Mouse (Mus musculus) retina, postnatal 7 days (tissue): ENCODE data around the gene Gm13275.
"Not testable (repeated sequence)": the region's sequence is repeated elsewhere in the genome, so short reads cannot be mapped to it uniquely, and the experiment has no call there.

Source experiments
- DNase-seq: peaks from one replicate; pipeline ENCODE4 v3.0.0-alpha.2; 2012; ENCODE audit warnings: low read depth, low spot score

Gene Gm13275

DNA sequence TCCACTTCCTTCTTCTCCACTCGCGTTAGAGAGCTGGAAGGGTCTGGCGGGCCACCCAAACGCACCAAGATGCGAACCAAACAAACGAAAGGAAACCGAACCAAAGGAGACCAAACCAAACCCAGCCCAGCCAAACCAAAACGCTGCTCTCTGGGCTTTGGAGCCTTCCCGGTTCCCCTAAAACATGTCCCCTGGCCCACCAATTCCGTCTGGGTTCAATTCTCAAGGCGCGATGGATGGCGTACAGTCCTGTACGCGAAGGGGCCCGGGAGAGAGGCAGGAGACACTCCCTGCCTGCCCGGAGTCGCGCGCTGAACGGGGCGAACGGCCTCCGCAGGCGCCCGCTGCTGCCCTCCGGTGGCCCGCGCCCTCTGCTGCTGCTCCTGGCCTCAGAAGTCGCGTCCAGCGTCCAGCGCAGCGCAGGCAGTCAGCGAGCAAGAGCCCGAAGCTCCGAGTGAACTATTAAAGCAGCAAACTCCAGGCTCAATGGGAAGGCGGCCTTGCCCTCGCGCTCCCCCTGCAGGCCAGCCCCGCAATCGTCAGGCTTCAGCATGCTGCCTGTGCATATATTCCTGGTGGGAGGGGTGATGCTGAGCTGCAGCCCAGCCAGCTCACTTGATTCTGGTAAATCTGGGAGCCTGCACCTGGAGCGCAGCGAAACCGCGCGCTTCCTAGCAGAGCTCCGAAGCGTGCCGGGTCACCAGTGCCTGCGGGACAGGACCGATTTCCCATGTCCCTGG is at the start of gene Gm13275:
Gene Gm13275 (plus strand): TSS at position 552 of the 740 bp plus-strand sequence.
- not testable (repeated sequence) for DNase-seq

DNA sequence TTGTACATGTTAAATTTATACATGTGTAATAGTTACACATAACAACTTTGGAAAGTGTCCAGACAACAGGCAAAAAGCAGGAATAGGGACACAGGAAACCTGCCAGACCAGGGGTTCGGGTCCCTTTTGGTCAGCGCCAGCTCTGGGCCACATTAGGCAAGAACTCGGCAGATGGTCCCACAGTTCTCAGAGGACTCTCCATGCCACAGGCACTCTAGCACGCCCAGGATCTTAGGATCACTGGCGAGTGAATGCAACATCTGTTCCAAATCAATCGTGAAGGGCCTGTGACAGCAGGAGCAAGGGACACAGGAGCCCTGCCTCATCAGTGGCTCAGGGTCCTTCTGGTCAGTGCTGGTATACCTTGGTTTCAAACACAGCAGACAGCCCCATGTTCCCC is 44.4 kb upstream of the Gm13275 start:
- DNase-seq: no peak

DNA sequence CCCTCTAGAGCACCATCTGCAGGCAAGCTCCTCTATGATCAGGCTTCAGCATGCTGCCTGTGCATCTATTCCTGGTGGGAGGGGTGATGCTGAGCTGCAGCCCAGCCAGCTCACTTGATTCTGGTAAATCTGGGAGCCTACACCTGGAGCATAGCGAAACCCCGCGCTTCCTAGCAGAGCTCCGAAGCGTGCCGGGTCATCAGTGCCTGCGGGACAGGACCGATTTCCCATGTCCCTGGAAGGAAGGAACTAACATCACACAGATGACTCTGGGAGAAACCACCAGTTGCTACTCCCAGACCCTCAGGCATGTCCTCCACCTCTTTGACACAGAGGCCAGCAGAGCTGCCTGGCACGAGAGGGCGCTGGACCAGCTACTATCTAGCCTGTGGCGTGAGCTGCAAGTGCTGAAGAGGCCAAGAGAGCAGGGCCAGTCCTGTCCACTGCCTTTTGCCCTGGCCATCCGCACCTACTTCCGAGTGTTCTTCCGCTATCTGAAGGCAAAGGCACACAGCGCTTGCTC is 39.4 kb upstream of the Gm13275 start, which contains the start of gene Gm13271:
Gene Gm13271 (plus strand): TSS at position 51 of the 523 bp plus-strand sequence.
- not testable (repeated sequence) for DNase-seq

DNA sequence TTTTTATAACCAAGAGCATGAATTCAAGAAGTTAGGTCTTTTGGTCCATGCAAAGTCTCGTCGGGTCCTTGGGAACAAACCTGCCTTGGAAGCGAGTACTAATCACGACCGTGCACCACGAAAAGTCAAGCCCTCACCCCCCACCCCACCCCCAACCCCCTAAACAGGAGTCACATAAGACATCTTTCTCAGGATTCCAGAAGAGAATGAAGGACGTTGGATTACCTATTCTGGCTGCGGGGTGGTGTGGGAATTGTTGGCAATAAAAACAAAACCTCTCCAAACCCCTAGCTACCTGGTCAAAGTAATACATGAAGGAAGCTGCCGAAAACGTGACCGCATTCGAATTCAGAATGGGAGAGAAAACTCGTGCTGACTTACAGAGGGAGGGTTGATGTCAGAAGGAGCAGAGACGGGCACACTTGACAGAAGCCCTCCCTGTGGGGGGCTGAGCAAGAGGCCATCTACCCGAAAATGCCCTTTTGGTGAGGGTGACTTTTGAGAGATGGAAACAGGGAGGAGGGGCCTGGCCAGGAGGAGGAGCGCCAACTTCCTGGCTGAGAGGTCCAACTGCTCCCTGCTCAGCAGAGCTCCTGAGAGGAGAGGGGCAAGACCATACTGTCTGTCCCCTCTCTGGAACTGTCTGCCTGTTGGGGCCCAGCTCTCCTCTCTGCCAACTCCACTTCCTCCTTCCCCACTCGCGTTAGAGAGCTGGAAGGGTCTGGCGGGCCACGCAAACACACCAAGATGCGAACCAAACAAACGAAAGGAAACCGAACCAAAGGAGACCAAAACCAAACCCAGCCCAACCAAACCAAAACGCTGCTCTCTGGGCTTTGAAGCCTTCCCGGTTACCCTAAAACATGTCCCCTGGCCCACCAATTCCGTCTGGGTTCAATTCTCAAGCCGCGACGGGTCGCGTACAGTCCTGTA is 37.4 kb upstream of the Gm13275 start:
- DNase-seq: not testable (repeated sequence)

DNA sequence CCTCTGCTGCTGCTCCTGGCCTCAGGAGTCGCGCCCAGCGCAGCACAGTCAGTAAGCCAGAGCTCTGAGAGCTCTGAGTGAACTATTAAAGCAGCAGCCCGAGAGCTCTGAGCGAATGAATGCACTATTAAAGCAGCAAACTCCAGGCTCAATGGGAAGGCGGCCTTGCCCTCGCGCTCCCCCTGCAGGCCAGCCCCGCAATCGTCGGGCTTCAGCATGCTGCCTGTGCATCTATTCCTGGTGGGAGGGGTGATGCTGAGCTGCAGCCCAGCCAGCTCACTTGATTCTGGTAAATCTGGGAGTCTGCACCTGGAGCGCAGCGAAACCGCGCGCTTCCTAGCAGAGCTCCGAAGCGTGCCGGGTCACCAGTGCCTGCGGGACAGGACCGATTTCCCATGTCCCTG is 36.7 kb upstream of the Gm13275 start:
- peak; percentile 80 for DNase-seq

DNA sequence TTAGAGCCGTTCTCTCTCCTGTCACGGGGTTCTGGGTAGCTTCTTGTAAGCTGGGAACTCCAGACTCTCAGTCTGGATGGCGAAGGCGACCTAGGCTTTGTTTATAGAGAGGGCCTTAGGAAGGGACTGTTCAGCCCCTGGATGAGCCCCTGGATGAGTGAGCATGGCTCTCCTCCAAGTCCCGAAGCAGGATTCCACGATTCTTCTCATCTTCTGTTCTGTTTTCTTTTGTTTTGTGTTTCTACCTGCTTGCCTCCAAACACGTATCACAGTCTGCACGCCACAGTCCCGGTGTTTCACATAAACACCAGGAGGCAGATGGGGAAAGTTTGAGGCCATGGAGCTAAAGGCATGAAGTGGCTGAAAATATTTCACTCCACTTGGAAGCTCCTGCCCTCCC is 35.5 kb upstream of the Gm13275 start:
- not testable (repeated sequence) for DNase-seq

DNA sequence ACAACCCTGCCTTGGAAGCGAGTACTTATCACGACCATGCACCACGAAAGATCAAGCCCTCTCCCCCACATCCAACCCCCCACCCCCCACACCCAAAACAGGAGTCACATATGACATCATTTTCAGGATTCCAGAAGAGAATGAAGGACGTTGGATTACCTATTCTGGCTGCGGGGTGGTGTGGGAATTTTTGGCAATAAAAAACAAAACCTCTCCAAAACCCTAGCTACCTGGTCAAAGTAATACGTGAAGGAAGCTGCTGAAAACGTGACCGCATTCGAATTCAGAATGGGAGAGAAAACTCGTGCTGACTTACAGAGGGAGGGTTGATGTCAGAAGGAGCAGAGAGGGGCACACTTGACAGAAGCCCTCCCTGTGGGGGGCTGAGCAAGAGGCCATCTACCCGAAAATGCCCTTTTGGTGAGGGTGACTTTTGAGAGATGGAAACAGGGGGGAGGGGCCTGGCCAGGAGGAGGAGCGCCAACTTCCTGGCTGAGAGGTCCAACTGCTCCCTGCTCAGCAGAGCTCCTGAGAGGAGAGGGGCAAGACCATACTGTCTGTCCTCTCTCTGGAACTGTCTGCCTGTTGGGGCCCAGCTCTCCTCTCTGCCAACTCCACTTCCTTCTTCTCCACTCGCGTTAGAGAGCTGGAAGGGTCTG is 34.5 kb upstream of the Gm13275 start, which contains the start of gene Gm13283:
Gene Gm13283 (plus strand): TSS at position 510 of the 659 bp plus-strand sequence.
- DNase-seq: not testable (repeated sequence)

DNA sequence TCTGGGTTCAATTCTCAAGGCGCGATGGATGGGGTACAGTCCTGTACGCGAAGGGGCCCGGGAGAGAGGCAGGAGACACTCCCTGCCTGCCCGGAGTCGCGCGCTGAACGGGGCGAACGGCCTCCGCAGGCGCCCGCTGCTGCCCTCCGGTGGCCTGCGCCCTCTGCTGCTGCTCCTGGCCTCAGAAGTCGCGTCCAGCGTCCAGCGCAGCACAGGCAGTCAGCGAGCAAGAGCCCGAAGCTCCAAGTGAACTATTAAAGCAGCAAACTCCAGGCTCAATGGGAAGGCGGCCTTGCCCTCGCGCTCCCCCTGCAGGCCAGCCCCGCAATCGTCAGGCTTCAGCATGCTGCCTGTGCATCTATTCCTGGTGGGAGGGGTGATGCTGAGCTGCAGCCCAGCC is 33.9 kb upstream of the Gm13275 start:
- DNase-seq: peak; percentile 75

DNA sequence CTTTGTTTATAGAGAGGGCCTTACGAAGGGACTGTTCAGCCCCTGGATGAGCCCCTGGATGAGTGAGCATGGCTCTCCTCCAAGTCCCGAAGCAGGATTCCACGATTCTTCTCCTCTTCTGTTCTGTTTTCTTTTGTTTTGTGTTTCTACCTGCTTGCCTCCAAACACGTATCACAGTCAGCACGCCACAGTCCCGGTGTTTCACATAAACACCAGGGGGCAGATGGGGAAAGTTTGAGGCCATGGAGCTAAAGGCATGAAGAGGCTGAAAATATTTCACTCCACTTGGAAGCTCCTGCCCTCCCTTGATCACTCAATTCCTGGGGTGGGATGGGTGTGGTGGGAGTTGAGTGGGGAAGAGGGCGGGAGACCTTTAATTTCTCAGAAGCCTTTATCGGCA is 32.5 kb upstream of the Gm13275 start:
- DNase-seq: not testable (repeated sequence)

DNA sequence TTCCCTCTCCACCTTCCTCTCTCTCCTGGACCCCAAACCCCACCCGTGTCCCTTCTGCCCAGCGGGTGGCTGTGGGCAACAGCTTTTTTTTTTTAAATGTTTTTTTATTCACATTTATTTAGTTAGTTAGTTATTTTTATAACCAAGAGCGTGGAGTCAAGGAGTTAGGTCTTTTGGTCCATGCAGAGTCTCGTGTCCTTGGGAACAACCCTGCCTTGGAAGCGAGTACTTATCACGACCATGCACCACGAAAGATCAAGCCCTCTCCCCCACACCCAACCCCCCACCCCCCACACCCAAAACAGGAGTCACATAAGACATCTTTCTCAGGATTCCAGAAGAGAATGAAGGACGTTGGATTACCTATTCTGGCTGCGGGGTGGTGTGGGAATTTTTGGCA is 31.9 kb upstream of the Gm13275 start:
- DNase-seq: not testable (repeated sequence)

DNA sequence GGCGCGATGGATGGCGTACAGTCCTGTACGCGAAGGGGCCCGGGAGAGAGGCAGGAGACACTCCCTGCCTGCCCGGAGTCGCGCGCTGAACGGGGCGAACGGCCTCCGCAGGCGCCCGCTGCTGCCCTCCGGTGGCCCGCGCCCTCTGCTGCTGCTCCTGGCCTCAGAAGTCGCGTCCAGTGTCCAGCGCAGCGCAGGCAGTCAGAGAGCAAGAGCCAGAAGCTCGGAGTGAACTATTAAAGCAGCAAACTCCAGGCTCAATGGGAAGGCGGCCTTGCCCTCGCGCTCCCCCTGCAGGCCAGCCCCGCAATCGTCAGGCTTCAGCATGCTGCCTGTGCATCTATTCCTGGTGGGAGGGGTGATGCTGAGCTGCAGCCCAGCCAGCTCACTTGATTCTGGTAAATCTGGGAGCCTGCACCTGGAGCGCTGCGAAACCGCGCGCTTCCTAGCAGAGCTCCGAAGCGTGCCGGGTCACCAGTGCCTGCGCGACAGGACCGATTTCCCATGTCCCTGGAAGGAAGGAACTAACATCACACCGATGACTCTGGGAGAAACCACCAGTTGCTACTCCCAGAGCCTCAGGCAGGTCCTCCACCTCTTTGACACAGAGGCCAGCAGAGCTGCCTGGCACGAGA is 30.8 kb upstream of the Gm13275 start:
- DNase-seq: peak; percentile 43

DNA sequence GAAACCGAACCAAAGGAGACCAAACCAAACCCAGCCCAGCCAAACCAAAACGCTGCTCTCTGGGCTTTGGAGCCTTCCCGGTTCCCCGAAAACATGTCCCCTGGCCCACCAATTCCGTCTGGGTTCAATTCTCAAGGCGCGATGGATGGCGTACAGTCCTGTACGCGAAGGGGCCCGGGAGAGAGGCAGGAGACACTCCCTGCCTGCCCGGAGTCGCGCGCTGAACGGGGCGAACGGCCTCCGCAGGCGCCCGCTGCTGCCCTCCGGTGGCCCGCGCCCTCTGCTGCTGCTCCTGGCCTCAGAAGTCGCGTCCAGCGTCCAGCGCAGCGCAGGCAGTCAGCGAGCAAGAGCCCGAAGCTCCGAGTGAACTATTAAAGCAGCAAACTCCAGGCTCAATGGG is 20.8 kb upstream of the Gm13275 start, which contains the start of gene Gm13290:
Gene Gm13290 (plus strand): TSS at position 301 of the 400 bp plus-strand sequence.
- not testable (repeated sequence) for DNase-seq

DNA sequence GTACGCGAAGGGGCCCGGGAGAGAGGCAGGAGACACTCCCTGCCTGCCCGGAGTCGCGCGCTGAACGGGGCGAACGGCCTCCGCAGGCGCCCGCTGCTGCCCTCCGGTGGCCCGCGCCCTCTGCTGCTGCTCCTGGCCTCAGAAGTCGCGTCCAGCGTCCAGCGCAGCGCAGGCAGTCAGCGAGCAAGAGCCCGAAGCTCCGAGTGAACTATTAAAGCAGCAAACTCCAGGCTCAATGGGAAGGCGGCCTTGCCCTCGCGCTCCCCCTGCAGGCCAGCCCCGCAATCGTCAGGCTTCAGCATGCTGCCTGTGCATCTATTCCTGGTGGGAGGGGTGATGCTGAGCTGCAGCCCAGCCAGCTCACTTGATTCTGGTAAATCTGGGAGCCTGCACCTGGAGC is 17.7 kb upstream of the Gm13275 start, which contains the start of gene Gm13289:
Gene Gm13289 (plus strand): TSS at position 301 of the 400 bp plus-strand sequence.
- not testable (repeated sequence) for DNase-seq

DNA sequence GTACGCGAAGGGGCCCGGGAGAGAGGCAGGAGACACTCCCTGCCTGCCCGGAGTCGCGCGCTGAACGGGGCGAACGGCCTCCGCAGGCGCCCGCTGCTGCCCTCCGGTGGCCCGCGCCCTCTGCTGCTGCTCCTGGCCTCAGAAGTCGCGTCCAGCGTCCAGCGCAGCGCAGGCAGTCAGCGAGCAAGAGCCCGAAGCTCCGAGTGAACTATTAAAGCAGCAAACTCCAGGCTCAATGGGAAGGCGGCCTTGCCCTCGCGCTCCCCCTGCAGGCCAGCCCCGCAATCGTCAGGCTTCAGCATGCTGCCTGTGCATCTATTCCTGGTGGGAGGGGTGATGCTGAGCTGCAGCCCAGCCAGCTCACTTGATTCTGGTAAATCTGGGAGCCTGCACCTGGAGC is 14.7 kb upstream of the Gm13275 start, which contains the start of gene Gm13272:
Gene Gm13272 (plus strand): TSS at position 301 of the 400 bp plus-strand sequence.
- DNase-seq: not testable (repeated sequence)

DNA sequence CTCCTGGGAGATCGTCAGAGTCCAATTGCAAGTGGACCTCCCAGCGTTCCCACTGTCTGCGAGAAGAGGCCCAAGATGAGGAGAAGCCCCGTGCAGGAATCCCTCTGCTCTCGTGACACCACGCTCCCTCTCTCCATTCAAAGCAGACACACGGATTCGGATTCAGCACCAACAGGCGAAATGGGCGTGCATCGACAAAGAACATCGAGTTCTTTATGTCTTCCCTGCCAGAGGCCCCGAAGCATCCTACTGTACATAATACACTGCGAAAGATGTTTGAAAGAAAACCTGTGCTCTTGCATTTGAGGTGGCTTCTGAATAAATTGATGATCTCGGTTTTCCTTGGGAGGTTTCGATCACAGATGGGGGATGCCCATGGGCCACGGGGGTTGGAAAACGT is 14.0 kb upstream of the Gm13275 start:
- DNase-seq: not testable (repeated sequence)

DNA sequence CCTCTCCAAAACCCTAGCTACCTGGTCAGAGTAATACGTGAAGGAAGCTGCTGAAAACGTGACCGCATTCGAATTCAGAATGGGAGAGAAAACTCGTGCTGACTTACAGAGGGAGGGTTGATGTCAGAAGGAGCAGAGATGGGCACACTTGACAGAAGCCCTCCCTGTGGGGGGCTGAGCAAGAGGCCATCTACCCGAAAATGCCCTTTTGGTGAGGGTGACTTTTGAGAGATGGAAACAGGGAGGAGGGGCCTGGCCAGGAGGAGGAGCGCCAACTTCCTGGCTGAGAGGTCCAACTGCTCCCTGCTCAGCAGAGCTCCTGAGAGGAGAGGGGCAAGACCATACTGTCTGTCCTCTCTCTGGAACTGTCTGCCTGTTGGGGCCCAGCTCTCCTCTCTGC is 12.5 kb upstream of the Gm13275 start, which contains the start of gene Ifnz:
Gene Ifnz (plus strand): TSS at position 301 of the 400 bp plus-strand sequence.
- not testable (repeated sequence) for DNase-seq

DNA sequence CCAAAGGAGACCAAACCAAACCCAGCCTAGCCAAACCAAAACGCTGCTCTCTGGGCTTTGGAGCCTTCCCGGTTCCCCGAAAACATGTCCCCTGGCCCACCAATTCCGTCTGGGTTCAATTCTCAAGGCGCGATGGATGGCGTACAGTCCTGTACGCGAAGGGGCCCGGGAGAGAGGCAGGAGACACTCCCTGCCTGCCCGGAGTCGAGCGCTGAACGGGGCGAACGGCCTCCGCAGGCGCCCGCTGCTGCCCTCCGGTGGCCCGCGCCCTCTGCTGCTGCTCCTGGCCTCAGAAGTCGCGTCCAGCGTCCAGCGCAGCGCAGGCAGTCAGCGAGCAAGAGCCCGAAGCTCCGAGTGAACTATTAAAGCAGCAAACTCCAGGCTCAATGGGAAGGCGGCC is 12.0 kb upstream of the Gm13275 start:
- not testable (repeated sequence) for DNase-seq

DNA sequence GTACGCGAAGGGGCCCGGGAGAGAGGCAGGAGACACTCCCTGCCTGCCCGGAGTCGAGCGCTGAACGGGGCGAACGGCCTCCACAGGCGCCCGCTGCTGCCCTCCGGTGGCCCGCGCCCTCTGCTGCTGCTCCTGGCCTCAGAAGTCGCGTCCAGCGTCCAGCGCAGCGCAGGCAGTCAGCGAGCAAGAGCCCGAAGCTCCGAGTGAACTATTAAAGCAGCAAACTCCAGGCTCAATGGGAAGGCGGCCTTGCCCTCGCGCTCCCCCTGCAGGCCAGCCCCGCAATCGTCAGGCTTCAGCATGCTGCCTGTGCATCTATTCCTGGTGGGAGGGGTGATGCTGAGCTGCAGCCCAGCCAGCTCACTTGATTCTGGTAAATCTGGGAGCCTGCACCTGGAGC is 8.9 kb upstream of the Gm13275 start, which contains the start of gene Gm13276:
Gene Gm13276 (plus strand): TSS at position 301 of the 400 bp plus-strand sequence.
- not testable (repeated sequence) for DNase-seq

DNA sequence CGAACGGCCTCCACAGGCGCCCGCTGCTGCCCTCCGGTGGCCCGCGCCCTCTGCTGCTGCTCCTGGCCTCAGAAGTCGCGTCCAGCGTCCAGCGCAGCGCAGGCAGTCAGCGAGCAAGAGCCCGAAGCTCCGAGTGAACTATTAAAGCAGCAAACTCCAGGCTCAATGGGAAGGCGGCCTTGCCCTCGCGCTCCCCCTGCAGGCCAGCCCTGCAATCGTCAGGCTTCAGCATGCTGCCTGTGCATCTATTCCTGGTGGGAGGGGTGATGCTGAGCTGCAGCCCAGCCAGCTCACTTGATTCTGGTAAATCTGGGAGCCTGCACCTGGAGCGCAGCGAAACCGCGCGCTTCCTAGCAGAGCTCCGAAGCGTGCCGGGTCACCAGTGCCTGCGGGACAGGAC is 5.9 kb upstream of the Gm13275 start, which contains the start of gene Gm13277:
Gene Gm13277 (plus strand): TSS at position 231 of the 400 bp plus-strand sequence.
- DNase-seq: not testable (repeated sequence)

DNA sequence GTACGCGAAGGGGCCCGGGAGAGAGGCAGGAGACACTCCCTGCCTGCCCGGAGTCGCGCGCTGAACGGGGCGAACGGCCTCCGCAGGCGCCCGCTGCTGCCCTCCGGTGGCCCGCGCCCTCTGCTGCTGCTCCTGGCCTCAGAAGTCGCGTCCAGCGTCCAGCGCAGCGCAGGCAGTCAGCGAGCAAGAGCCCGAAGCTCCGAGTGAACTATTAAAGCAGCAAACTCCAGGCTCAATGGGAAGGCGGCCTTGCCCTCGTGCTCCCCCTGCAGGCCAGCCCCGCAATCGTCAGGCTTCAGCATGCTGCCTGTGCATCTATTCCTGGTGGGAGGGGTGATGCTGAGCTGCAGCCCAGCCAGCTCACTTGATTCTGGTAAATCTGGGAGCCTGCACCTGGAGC is 3.0 kb upstream of the Gm13275 start, which contains the start of gene Gm13278:
Gene Gm13278 (plus strand): TSS at position 301 of the 400 bp plus-strand sequence.
- not testable (repeated sequence) for DNase-seq
